In genomic region chr8:87961108-87961507, GRCm38 (mm10) we compare ENCODE assay signal across 8 mouse cellular contexts. TPM values are rescaled to one million over a fixed set of nuclear protein-coding genes. Genes with fewer than 3 reads are reported as not detected.
DNase-seq lines count a peak whose midpoint lies in the region; ATAC-seq and TF ChIP-seq lines count a peak whose summit lies in the region.
"Had no signal": no experiment of that assay in that cellular context is flagged by ENCODE, and none has a peak within 500 bp of the region (broad histone marks: within the 10 kb centered on the region; RNA-seq: fewer than 3 reads in every experiment).

No protein-coding gene starts in this region.

- under 1% methylated on average over 20 of the region's 20 CpGs for WGBS in embryonic facial prominence, embryonic 12.5 days
- WGBS in heart, postnatal 0 days = 2% methylated on average over 19 of the region's 20 CpGs

- H3K36me3 ChIP-seq in ES-Bruce4 (ENCODE audit: control insufficient read depth, insufficient read depth, low read length, poor library complexity, severe bottlenecking) = no peaks in the 10 kb centered on the region
- H3K36me3 ChIP-seq in embryonic facial prominence, embryonic 12.5 days = no peaks in the 10 kb centered on the region
- H3K36me3 ChIP-seq in heart, postnatal 0 days (replicated peaks; ENCODE audit: control insufficient read depth, insufficient read depth, low read length) = no peaks in the 10 kb centered on the region

- no peaks in the 10 kb centered on the region for H3K4me1 ChIP-seq in ES-Bruce4 (ENCODE audit: control insufficient read depth, insufficient read depth, low read length)
- peaks cover 43% of the 10 kb centered on the region for H3K4me1 ChIP-seq in embryonic facial prominence, embryonic 12.5 days
- H3K4me1 ChIP-seq in heart, postnatal 0 days (ENCODE audit: control insufficient read depth, insufficient read depth) = peaks cover 20% of the 10 kb centered on the region

- no peak overlapping the region for H3K27ac ChIP-seq in ES-Bruce4 (ENCODE audit: insufficient read depth, low read length)
- no peak overlapping the region for H3K27ac ChIP-seq in embryonic facial prominence, embryonic 12.5 days
- no peak overlapping the region for H3K27ac ChIP-seq in heart, postnatal 0 days (ENCODE audit: low read depth)

- H3K9ac ChIP-seq in ES-Bruce4 (ENCODE audit: low read depth, poor library complexity, severe bottlenecking) = peak overlapping the region; percentile 100
- H3K9ac ChIP-seq in embryonic facial prominence, embryonic 12.5 days = peak overlapping the region; percentile 91
- no peak overlapping the region for H3K9ac ChIP-seq in heart, postnatal 0 days (replicated peaks; ENCODE audit: low read depth, low read length)

- DNase-seq in adrenal gland, adult 18-20 months (ENCODE audit: low spot score in 2 of 2) = peak; percentile 56 to 71
- no peak for DNase-seq in heart, postnatal 0 days (ENCODE audit: low spot score)
- peak; percentile 43 to 77 for DNase-seq in kidney, postnatal 36 days
- DNase-seq in mesoderm, embryonic 11.5 days (ENCODE audit: low read depth, low spot score) = peak; percentile 68
- peak; percentile 53 to 65 for DNase-seq in urinary bladder, postnatal 36 days (ENCODE audit: low spot score in 2 of 2)

- H3K27me3 ChIP-seq in ES-Bruce4 (ENCODE audit: control insufficient read depth, insufficient read depth, low read length, poor library complexity, severe bottlenecking) = peaks cover 5% of the 10 kb centered on the region; the same call in 1 of the 2 replicates
- H3K27me3 ChIP-seq in embryonic facial prominence, embryonic 12.5 days = peaks cover 10% of the 10 kb centered on the region
- H3K27me3 ChIP-seq in heart, postnatal 0 days (ENCODE audit: control insufficient read depth, insufficient read depth, low read length) = peaks cover 72% of the 10 kb centered on the region

- peak overlapping the region; percentile 93 for H3K4me2 ChIP-seq in embryonic facial prominence, embryonic 12.5 days (replicated peaks)
- H3K4me2 ChIP-seq in heart, postnatal 0 days (ENCODE audit: low read depth, low read length) = peak overlapping the region; percentile 99

- no peaks in the 10 kb centered on the region for H3K9me3 ChIP-seq in ES-Bruce4 (replicated peaks; ENCODE audit: control insufficient read depth, insufficient read depth, low read length, poor library complexity, severe bottlenecking)
- no peaks in the 10 kb centered on the region for H3K9me3 ChIP-seq in embryonic facial prominence, embryonic 12.5 days
- no peaks in the 10 kb centered on the region for H3K9me3 ChIP-seq in heart, postnatal 0 days (replicated peaks; ENCODE audit: control insufficient read depth, low read length)

- no peak for TF ChIP-seq POLR2A in ES-Bruce4 (IDR thresholded peaks at IDR 0.05; ENCODE audit: insufficient read depth, low read length)

- TF ChIP-seq EP300 in ES-Bruce4 (IDR thresholded peaks at IDR 0.05; ENCODE audit: insufficient read depth, low read depth, low read length) = no peak
- no peak for TF ChIP-seq EP300 in heart, postnatal 0 days (IDR thresholded peaks at IDR 0.05; ENCODE audit: low read depth)

- ATAC-seq in embryonic facial prominence, embryonic 12.5 days (ENCODE audit: insufficient number of reproducible peaks, insufficient read depth, low FRiP score, low TSS enrichment) = no peak
- no peak for ATAC-seq in heart, postnatal 0 days (ENCODE audit: insufficient read depth, low read depth)

- peak overlapping the region; percentile 10; the same call in 1 of the 2 replicates for H3K4me3 ChIP-seq in ES-Bruce4 (ENCODE audit: low read depth, low read length)
- peak overlapping the region; percentile 90 for H3K4me3 ChIP-seq in embryonic facial prominence, embryonic 12.5 days
- peak overlapping the region; percentile 72 for H3K4me3 ChIP-seq in heart, postnatal 0 days (ENCODE audit: low read depth, low read length)
- H3K4me3 ChIP-seq: myocyte had no signal

- peak; percentile 65 for TF ChIP-seq CTCF in ES-Bruce4 (IDR thresholded peaks at IDR 0.05; ENCODE audit: low read depth, low read length)
- peak; percentile 49 for TF ChIP-seq CTCF in heart, postnatal 0 days (IDR thresholded peaks at IDR 0.05; ENCODE audit: low read depth)

RNA-seq across cellular contexts. Expression of gene Zfp423, which starts 1.7 kb away (rescaled TPM):
- polyA plus RNA-seq in ES-Bruce4 (2011; ENCODE audit: insufficient read depth, insufficient read length, low read depth, missing spikeins) = 11.3 and 14.4 TPM in 2 replicates
- total RNA-seq in adrenal gland, adult 18-20 months (2021) = 10 to 100 TPM; 13.2 to 27.1 TPM
- polyA plus RNA-seq in embryonic facial prominence, embryonic 12.5 days (2016; fragmentation: Nextera tagmentation; extraction: Ambion mirVana) = 33.5 and 36.5 TPM in 2 replicates
- 5.0 and 7.9 TPM in 2 replicates for total RNA-seq in heart, postnatal 0 days (2014; rRNA removed; ENCODE audit: low replicate concordance)
- polyA plus RNA-seq in heart, postnatal 0 days (2015; fragmentation: Nextera tagmentation; extraction: Ambion mirVana) = 1.9 TPM in 2 replicates

Comparison
In these comparisons a context has a peak if more than half of its experiments do, and no peak if none do; other contexts are left out.
1. H3K4me3 ChIP-seq: peak in every context shown above with its lines; median percentile 90 in embryonic facial prominence, embryonic 12.5 days; 72 in heart, postnatal 0 days; 10 in ES-Bruce4.